Mouse (Mus musculus): ENCODE data around the gene Etfbkmt.
"Not testable (repeated sequence)": the region's sequence is repeated elsewhere in the genome, so short reads cannot be mapped to it uniquely, and the experiment has no call there.

Etfbkmt gene

DNA sequence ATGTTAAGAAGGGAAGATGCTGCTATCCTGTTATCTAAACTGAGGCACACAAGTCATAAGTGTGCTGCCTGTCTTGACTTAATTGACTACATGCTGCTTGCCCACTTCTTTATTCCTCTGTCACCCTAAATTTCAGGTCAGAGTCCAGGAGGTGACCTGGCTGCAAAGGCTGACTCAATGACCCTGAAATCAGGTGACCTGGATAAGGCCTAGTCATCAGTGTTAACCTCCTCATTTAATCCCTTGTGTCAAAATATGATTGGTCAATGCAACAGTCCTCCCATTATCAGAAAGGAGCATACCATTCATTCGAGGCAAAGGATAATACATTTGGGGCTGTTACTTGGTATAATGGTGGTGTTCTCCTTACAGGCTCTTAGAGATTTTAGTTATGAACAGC, at the start of gene Etfbkmt:
Etfbkmt (plus strand) TSS at position 379 of the 400 bp plus-strand sequence.
- no peak for DNase-seq (ENCODE audit: low read depth)

DNA sequence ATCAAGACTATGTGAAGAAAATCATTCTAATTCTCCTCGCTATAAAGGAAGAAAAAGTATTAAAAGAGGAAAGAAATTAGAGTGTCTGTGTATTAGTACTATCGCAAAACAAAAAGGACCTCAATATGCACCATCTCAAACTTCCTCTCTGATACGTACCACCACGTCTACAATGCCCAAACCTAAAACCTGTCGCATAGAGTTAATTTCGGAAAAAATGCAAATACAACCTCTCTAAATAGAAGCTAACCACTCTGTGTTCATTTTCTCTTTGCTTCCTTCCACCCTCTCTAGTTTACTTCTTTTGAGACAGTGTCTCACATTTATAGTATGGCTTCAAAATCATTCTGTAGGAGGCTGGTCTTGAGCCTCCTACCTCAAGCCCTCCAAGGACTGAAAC, 47.2 kb upstream of the Etfbkmt start:
- no peak for DNase-seq (ENCODE audit: low read depth)

DNA sequence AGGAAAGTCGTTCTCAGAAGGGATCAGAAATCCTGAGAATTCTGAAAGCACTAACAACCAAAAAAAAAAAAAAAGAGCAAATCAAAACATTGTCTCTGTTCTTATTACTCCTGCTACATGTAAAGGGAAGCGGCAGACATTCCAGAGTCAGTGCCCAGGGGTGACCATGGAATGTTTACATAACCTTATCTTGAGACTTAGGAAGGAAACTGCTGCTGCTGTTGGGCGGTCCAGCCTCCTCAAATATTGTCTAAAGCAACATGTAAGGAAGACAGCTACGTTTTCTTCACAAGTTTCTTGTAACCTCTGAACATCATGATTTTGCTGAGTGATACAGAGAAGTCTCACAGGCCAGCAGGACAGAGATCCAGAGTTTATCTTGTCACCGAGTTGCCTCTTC, 46.2 kb upstream of the Etfbkmt start:
- DNase-seq (ENCODE audit: low read depth): no peak

DNA sequence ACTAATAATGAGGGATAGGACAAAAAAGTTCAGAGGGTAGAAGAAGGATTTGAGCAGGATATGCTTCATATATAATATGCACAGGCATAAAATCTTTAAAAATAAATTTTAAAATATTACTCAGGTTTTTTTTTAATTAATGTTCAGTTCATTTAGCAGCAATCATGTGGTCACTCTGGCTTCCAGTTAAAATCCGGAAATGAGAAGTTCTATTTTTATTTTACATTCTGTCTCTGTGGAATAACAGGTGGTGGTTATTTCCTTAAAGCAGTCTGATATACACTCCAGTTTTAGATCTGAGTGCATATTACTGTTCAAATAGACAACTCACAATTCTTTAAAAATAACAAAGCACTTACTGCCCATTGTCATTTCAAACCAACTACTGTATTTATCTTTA, 45.1 kb upstream of the Etfbkmt start:
- DNase-seq (ENCODE audit: low read depth): no peak

- no peak for DNase-seq (ENCODE audit: low read depth)
These were observed 44.3 kb upstream of the Etfbkmt start for GRCm38 (mm10) chr6:149095389-149095788.

GRCm38 (mm10) chr6:149096233-149096632, 43.4 kb upstream of the Etfbkmt start:
- no peak for DNase-seq (ENCODE audit: low read depth)

DNA sequence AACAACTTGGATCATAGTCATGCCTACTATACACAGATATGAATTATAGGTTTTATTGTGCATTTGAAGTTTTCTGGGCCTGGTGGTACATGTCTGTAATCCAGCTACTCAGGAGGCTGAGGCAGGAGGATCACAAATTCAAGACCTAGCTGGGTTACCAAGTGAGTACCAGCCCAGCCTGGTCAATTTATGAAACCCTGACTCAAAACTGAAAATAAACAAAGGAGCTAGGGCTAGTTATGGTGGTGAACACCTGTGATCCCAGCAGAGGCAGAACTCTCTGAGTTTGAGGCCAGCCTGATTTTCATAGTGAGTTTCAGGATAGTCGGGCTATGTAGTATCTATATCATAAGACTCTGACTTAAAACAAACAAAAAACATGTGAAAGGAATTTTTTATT, 42.4 kb upstream of the Etfbkmt start:
- no peak for DNase-seq (ENCODE audit: low read depth)

DNA sequence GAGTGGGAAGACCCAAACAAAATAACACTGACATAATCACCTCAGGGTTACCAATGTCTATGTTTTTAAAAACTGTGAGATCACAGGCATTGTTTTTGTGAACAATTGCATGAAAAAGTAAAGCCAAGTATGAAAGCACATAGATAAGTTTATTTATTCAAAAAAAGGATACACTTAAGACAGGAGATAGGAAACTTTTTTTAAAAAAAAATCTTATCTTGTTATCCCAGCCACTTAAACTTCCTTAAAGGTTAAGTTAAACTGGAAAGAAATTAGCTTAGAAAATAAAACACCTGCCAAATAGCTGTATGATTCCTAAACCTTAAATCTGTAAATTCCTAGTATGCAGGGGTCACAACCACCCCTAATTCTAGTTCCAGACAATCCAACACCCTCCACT, 40.7 kb upstream of the Etfbkmt start:
- DNase-seq (ENCODE audit: low read depth): no peak

DNA sequence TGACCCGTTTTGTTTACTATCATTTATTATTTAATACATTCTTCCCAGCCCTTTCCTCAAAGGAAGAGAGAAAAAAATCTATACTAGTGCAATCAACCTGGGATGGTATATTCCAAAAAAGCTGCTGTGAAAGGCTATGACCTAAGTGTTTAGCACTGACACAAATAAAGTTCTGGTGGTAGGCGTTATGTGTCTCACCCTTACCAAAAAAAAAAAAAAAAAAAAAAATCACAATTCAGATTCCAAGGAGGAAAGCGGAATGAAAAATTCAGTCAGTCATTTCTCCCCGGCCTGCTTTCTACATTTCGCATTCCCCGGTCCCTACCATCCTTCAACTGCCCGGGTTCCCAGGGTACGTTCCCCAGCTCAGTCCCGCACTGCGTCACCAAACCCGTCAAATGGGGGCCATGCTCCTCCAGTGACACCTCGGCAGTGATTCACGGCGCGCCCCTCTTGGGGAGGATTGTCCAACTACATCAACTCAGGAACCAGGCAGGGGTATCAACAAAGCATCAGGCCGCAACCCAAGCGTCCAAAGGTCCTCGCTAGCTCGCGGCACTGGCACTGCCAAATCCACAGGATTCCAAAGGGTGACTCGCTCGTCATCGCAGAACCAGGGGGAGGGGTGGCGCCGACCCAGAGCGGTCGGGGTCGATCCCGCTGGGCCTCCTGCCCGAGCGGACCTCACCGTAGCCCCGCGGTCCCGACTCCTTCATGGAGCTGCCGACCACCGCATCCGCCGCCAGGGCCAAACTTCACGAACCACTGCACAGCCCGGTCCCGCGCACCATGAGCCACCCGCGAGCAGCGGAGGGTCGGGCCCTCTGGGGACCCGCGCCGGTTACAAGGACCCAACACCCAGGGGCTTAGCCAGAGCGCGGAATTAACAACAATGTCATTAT, 39.2 kb upstream of the Etfbkmt start:
- no peak for DNase-seq (ENCODE audit: low read depth)

- no peak for DNase-seq (ENCODE audit: low read depth)
These were observed 38.3 kb upstream of the Etfbkmt start, which contains the start of gene Dennd5b for GRCm38 (mm10) chr6:149101076-149101942. Dennd5b (minus strand) TSS chr6:149101680.

- no peak for DNase-seq (ENCODE audit: low read depth)
These were observed 37.8 kb upstream of the Etfbkmt start for GRCm38 (mm10) chr6:149101943-149102243.

GRCm38 (mm10) chr6:149103451-149103850, 36.2 kb upstream of the Etfbkmt start:
- DNase-seq (ENCODE audit: low read depth): no peak

DNA sequence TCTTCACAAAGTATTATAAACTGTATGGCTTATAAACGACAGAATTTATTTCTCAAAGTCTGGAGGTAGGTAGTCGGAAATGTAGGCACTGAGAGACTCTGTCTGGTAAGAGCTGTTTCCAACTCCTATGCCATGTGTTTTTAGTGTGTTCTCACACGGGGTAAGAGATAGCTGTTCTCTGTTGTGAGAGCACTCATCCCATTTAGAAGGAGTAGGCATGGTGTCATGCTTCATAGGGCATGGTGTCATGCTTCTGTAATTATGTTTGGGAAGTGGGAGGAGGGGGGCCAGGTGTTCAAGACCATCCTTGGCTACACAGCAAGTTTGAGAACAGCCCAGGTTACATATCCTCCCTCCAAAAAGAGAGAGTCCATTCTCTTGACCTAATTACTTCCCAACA, 32.0 kb upstream of the Etfbkmt start:
- DNase-seq (ENCODE audit: low read depth): no peak

- no peak for DNase-seq (ENCODE audit: low read depth)
These were observed 30.7 kb upstream of the Etfbkmt start for GRCm38 (mm10) chr6:149108909-149109308.

DNA sequence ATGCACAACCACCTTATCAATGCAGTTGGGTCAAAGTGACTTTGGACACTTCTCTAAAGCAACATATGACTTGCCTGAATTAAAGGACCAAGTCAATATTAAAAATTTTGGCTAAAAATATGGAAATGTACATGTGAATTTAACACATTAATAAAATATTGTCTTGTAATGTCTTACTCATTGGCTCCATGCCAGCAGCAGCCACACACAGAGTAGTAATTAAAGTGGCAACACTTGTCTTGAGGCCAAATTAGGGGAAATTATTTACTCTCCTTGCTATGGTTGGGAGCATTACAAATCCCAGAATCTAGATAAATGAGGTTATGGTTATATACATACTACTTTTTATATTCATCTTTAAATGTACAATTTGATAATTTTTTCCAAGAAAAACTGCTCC, 22.7 kb upstream of the Etfbkmt start:
- no peak for DNase-seq (ENCODE audit: low read depth)

DNA sequence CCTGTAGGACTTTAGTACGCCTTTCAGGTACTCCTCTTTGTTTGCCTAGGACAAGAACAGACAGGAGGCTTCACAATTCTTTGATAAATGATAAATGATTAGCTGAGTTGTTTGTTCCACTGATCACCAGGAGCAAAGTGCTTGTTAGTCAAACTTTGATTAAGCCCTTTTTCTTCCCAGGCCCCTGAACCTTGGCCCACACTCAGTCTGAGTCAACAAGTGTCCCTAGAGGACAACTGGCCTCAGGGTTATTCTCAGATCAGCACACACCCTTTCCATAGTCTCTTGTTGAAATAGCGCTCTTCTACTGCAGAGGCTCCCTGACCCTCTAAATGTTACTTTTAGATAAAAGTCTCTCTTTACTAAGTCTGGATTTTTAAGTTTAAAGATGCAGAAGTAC, 20.7 kb upstream of the Etfbkmt start:
- DNase-seq (ENCODE audit: low read depth): no peak

- no peak for DNase-seq (ENCODE audit: low read depth)
These were observed 19.8 kb upstream of the Etfbkmt start for GRCm38 (mm10) chr6:149119853-149120252.

- no peak for DNase-seq (ENCODE audit: low read depth)
These were observed 16.6 kb upstream of the Etfbkmt start for GRCm38 (mm10) chr6:149123042-149123441.

DNA sequence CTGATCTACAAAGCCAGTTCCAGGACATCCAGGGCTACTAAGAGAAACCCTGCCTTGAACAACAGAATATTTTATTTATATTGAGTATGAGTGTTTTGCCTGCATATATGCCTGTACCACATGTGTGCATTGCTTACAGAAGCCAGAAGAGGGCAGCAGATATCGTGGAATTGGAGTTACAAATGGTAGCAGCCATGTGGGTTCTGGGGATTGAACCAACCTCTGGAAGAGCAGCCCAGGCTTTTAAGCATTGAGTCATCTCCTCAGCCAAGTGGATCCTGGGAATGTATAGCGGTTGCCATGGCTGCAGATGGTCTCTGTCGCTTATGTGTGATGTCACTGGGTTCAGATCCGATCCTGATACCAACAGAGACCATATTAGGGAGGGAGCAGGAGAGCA, 13.0 kb upstream of the Etfbkmt start:
- no peak for DNase-seq (ENCODE audit: low read depth)

DNA sequence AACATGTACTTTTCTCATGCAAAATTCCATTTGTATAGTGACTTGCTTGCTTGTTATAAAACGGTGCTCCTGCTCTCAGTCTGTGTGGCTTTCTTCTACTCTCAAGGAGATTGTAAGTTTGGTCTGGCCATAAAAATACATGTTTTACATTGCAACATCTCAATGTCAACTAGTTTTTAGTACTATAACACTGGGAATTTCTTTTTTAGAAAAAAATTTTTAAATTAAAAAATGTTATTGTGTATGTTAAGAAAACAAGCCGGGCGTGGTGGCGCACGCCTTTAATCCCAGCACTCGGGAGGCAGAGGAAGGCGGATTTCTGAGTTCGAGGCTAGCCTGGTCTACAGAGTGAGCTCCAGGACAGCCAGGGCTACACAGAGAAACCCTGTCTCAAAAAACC, 9.8 kb upstream of the Etfbkmt start, which contains the start of gene Gm10203:
Gm10203 (plus strand) TSS at position 301 of the 400 bp plus-strand sequence.
- not testable (repeated sequence) for DNase-seq (ENCODE audit: low read depth)

DNA sequence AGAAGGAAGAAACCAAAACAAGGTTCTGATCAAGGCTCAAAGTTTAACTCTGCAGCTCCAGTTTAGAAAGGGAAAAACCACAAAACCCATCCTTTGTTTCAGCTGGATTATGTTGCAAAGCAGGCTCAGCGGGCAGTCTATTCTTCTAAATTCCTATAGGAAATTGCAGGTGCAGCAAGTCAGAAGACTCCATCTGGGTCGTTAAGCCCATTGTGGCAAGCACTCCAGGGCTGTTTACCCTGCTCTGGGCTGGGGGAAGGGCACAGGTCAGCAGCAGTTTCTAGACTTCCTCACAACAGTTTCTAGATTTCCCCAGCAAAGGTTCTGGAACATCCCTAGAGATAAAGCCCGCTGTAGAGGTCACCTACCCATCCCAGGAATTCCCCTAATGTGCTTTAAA, 8.5 kb upstream of the Etfbkmt start:
- no peak for DNase-seq (ENCODE audit: low read depth)

DNA sequence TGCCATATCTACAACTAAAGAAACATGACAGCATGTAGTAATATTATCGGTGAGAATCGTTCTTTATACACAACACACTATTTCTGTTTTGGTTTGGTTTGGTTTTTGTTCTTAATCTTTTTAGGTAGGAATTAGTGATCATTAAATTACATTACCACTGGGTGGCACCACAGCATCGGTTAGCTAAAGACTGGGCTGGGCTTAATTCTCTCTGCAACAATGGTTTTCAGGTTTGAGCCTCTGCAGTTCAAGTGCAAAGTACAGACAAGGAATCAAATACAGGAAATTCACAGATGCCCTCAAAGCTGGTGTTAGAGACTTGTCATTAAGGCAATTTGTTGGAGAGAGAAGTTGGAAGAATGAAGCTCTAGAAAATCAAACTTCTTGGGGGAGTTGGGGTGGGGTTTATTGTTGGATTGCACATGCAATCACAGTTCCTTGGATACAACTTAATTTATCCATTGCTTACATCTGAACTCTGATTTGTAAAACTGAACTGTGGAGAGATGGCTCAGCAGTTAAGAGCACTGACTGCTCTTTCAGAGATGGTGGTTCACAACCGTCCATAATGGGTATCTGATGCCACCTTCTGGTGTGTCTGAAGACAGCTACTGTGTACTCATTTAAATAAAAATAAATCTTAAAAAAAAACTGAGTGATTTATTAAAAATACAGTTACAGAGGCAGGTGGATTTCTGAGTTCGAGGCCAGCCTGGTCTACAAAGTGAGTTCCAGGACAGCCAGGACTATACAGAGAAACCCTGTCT, 7.2 kb upstream of the Etfbkmt start:
- peak; percentile 67 for DNase-seq (ENCODE audit: low read depth)
